Mouse (Mus musculus) liver, postnatal 0 days (tissue): Measurements from ENCODE around the gene Stk32c.

ENCODE experiments used
- CTCF ChIP-seq: sonication (generic); IDR thresholded peaks from 2 replicates; pipeline ENCODE4 v1.5.1; 2016; ENCODE audit warnings: antibody characterized with exemption, low read depth
- EP300 ChIP-seq: IDR thresholded peaks from 2 replicates; pipeline ENCODE4 v1.6.1; 2016; ENCODE audit warnings: antibody characterized with exemption, low read depth, mild to moderate bottlenecking

DNA sequence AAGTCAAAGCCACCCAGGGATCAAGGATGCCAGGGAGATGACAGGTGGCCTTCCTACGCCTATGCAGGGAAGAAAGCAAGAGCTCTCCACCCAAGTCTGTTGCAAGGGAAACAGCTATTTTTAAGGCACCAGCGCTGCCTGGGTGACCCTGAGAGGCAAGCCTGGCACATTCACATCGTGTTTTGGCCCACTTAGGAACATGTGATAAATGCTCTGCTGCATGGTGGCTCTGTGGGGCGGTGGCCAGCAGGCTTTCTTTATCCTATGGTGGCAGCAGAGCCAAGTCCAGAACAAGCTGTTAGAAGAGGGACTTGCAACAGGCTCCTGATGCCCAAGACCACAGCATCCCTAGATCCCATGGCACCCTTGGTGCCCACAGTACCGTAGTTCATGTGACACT lies 77.9 kb downstream of the Stk32c start:
- no peak for TF ChIP-seq CTCF
- no peak for TF ChIP-seq EP300
